Mouse (Mus musculus) gastrocnemius, adult 18-20 months (tissue): ENCODE data around the gene Gdpgp1. TPM values are rescaled to one million over a fixed set of nuclear protein-coding genes. Genes with fewer than 3 reads are reported as not detected.

Experiments used
- DNase-seq: peaks from one replicate; pipeline ENCODE4 v3.0.0; 2021; ENCODE audit warnings: low spot score
- long read RNA-seq, 2 experiments: library from polyadenylated mRNA; stranded (forward); transcript quantifications; one replicate each; pipeline ENCODE4 v2.0.0; 2021
- total RNA-seq, 2 experiments: library from RNA; stranded (reverse); gene quantifications; 2 replicates each; pipeline ENCODE4 v1.2.3; 2021

Gene Gdpgp1
- under 1 TPM; 0.81 to 0.91 TPM for total RNA-seq
- long read RNA-seq, experiment 1, full-length matches to known transcripts, result 1 of 1 reads
- long read RNA-seq, experiment 1, partial matches to known transcripts, result 0 of 1 reads
- long read RNA-seq, experiment 1, other reads (novel, unspliced or antisense), result 0 of 1 reads
- long read RNA-seq, experiment 2, full-length matches to known transcripts, result 1 of 1 reads
- long read RNA-seq, experiment 2, partial matches to known transcripts, result 0 of 1 reads
- long read RNA-seq, experiment 2, other reads (novel, unspliced or antisense), result 0 of 1 reads

DNA sequence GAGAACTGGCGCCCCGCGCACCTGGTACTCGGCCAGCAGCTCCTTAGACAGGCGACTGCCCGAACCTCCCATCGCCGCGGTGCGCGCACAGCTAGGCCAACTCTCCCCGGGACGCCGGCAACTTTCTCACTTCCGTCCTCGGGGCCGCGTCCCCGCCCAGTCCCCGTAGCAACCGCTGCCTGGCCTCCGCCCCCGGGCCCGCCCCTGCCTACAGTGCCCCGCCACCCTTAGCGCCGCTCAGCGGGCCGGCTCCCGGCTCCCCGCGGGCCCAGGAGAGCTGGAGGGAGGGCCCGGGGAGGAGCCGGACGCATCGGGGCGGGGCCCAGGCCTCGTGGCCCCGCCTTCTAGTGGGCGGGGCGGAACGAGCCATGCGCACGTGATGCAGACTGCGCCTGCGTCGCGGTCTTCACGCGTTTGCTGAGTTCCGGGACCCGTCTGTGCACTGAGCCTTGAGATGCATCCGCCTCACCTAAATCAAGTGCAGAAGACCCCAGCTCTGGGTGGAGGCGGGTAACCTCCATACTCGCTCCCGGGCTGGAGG is at the start of gene Gdpgp1, which contains the start of gene Cib1:
Gdpgp1 (plus strand) TSS at position 377 of the 541 bp plus-strand sequence.
Cib1 (minus strand) TSS at position 325 of the 541 bp plus-strand sequence.
- DNase-seq, result peak; percentile 96

DNA sequence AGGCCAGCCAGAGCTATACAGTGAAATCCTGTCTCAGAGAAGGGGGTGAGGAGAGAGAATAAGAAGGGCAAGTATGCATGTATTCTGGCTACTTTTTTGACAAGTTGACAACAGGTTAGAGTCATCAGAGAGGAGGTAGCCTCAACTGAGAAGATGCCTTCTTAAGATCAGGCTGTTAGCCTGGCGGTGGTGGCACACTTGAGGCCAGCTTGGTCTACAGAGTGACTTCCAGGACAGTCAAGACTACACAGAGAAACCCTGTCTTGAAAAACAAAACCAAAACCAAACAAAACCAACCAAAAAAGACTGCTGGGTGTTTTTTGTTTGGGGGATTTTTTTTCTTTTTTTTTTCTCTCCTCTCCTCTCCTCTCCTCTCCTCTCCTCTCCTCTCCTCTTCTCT is 49.2 kb upstream of the Gdpgp1 start:
- DNase-seq, result no peak

DNA sequence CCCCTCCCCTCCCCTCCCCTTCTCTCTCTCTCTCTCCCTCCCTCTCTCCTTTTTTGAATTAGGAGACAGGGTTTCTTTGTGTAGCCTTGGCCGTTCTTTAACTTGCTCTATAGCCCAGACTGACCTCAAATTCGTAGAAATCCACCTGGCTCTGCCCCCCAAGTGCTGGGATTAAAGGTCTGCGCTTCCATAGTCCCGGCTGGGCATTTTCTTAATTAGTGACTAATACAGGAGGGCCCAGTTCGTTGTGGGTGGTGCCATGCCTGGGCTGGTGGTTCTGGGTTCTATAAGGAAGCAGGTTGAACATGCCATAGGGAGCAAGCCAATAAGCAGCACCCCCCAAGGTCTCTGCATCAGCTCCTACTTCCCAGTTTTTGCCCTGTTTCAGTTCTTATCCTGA is 48.7 kb upstream of the Gdpgp1 start:
- DNase-seq, result no peak

- no peak for DNase-seq
Measured at GRCm38 (mm10) chr7:80184551-80184950, 48.1 kb upstream of the Gdpgp1 start.

- DNase-seq, result no peak
Measured at GRCm38 (mm10) chr7:80184968-80185367, 47.7 kb upstream of the Gdpgp1 start.

- peak; percentile 52 for DNase-seq
Measured at GRCm38 (mm10) chr7:80186021-80186420, 46.6 kb upstream of the Gdpgp1 start.

DNA sequence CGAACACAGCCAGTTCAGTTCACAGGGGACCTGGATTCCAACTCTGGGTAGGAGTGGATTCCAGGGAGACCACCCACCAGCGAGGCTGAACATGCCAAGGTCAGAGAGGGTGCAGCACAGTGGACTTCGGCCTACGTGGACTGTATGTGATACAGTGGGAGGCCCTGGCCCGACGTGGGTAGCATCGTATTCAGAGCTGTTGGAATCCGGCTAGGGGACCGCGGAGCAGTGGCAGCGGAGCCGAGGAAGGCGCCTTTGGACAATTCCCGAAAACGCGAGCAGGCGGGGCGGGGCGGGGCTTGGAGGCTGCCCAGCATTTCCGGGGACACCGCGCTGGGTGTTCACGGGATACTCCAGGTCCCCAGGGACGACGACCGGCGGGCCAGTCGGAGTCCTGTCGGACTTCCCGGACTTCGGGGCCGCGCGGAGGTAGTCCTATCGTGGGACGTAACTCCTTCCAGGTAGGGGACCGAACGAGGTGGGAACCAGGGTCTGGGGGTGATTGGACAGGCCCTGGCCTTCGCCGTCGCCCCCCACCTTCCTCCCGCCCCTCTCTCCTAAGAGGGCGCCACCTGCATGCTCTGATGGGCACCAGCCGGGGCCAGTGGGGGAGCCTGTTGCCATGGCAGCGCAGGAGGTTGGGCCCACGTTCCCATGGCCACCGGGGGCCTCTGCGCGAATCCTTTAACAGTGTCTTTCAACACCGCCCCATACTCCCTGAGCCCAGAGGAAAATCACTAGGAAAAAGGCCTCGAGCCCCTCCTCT is 46.0 kb upstream of the Gdpgp1 start, which contains the start of gene Sema4b:
Sema4b (plus strand) TSS at position 311 of the 766 bp plus-strand sequence.
- peak; percentile 91 for DNase-seq

DNA sequence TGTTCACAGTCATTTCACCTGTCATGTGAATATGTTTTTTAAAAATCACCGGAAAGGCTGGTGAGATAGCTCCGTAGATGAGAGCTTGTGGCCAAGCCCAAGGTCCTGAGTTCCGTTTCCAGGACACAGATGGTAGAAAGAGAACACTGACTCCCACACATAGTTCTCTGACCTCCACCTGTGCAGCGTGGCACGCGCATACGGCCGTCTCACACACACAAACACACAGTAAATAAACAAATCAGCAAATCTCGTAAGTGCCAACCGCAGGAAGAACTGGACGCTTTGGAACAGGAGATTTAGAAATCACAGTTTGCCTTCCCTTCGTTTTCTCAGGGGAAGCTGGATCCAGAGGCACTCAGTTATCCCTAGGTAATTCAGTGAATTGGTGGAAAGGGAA is 45.2 kb upstream of the Gdpgp1 start:
- DNase-seq, result no peak

- DNase-seq, result no peak
Measured at GRCm38 (mm10) chr7:80188579-80189125, 44.0 kb upstream of the Gdpgp1 start.

DNA sequence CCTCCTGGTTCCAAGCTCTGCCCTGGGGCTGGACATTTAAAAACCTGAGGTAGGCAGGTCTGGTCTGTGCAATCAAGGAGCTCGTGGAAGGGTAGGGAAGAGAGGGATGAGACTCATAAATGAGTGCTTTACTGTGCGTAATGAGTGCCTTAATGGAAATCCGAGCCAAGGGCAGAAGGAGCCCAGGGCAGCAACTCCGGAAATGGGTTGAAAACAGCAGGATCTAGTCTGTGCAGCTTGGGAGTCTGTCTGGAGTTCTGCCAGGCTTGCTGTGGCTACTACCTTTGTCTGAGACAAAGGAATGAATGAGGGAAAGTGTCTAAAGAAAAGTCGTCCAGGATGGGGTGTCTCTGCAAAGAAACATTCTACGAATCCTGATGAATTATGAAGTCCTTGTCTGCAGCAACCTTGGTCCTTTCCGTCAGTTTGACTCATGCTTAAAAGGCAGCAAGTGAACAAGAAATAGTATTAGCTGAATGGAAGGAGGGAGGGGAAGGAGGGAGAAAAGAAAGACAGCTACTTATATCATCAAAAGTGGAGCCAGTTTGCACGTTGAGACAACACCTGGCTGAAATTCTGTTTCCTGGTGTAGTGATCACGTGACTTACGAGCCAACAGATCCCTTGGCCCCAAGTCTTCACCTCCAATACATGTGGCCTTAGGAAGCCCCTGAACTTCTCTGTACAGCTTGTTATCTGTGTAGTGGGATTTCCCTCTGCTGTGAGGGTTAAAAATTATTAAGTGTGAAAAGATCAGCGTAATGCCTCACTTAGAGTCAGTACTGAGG is 43.3 kb upstream of the Gdpgp1 start:
- no peak for DNase-seq

- no peak for DNase-seq
Measured at GRCm38 (mm10) chr7:80191455-80191854, 41.2 kb upstream of the Gdpgp1 start.

- DNase-seq, result peak; percentile 64
Measured at GRCm38 (mm10) chr7:80192226-80193061, 40.2 kb upstream of the Gdpgp1 start.

DNA sequence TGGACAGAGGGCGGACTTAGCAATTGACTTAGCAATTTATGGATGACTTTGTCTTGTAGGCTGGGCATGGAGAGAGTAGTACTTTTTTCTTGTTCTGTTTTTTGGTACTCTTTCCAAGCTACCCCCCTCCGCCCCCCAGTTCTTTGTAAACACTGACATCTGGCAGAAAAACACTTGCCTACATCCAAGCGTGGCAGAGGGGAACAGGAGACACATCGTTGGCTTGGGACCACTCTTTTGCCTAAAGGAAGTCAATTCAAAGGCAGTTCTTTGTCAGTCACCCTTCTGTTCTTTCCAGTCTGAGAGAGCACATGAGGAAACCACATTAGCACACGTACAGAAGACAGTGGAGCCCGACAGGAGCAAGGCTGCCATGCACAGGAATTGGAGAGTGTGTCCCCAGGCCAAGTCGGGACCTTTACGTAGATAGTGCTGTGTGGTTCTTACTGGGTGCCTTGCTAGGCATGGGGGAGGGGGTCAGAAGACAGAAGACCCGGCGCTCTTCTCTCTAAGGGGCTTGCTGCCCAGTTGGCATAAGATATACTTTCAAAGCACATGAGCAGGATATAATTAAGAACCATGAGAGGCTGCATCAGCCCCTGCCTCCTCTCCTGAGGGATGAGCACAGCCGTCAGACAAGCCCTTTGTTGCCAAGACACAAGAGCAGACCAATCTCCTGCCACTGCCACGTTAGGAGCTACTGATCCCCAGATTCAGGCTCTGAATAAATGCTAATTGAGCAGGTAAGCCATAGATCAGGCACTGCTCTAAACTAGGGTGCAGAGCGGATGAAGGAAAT is 38.5 kb upstream of the Gdpgp1 start:
- DNase-seq, result no peak

GRCm38 (mm10) chr7:80195146-80195545 is 37.5 kb upstream of the Gdpgp1 start:
- no peak for DNase-seq

- DNase-seq, result no peak
Measured at GRCm38 (mm10) chr7:80195576-80196263, 36.9 kb upstream of the Gdpgp1 start.

- DNase-seq, result no peak
Measured at GRCm38 (mm10) chr7:80197371-80197770, 35.3 kb upstream of the Gdpgp1 start.

GRCm38 (mm10) chr7:80197941-80198778 is 34.5 kb upstream of the Gdpgp1 start:
- peak; percentile 62 for DNase-seq

- no peak for DNase-seq
Measured at GRCm38 (mm10) chr7:80198863-80199262, 33.8 kb upstream of the Gdpgp1 start.
